In genomic region chr2:121596621-121597020, GRCm38 (mm10) we compare ENCODE assay signal across 20 mouse cellular contexts.
DNase-seq lines count a peak whose midpoint lies in the region; ATAC-seq and TF ChIP-seq lines count a peak whose summit lies in the region.
"Had no signal": no experiment of that assay in that cellular context is flagged by ENCODE, and none has a peak within 500 bp of the region (broad histone marks: within the 10 kb centered on the region; RNA-seq: fewer than 3 reads in every experiment).

No protein-coding gene starts in this region.

- H3K4me1 ChIP-seq in hindbrain, postnatal 0 days (ENCODE audit: insufficient read depth, low read length), result no peaks in the 10 kb centered on the region; the same call in 1 of the 2 replicates
- peaks cover 17% of the 10 kb centered on the region for H3K4me1 ChIP-seq in hindbrain, embryonic 12.5 days
- peaks cover 6% of the 10 kb centered on the region for H3K4me1 ChIP-seq in testis, adult 2 months (ENCODE audit: control insufficient read depth, insufficient read depth, low read length)
- H3K4me1 ChIP-seq in forebrain, embryonic 10.5 days, result peaks cover 37% of the 10 kb centered on the region

- H3K4me3 ChIP-seq in hindbrain, postnatal 0 days (ENCODE audit: low read length), result no peak overlapping the region
- no peak overlapping the region for H3K4me3 ChIP-seq in hindbrain, embryonic 12.5 days
- H3K4me3 ChIP-seq in testis, adult 2 months (ENCODE audit: control insufficient read depth, low read depth, low read length), result no peak overlapping the region
- no peak overlapping the region for H3K4me3 ChIP-seq in forebrain, embryonic 10.5 days
- H3K4me3 ChIP-seq: embryonic facial prominence, embryonic 10.5 days; heart, embryonic 15.5 days; limb, embryonic 15.5 days; neural tube, embryonic 12.5 days had no signal

- TF ChIP-seq CTCF in hindbrain, postnatal 0 days (IDR thresholded peaks at IDR 0.05; ENCODE audit: low read depth), result peak; percentile 10; the same call in 1 of the 2 replicates
- TF ChIP-seq CTCF in testis, adult 2 months (IDR thresholded peaks at IDR 0.05; ENCODE audit: control insufficient read depth, insufficient read depth, insufficient replicate concordance, low read depth, low read length), result peak; percentile 16; the same call in 1 of the 2 replicates

- no peaks in the 10 kb centered on the region for H3K9me3 ChIP-seq in hindbrain, postnatal 0 days (ENCODE audit: low read length)
- no peaks in the 10 kb centered on the region for H3K9me3 ChIP-seq in hindbrain, embryonic 12.5 days (replicated peaks)
- H3K9me3 ChIP-seq in forebrain, embryonic 10.5 days, result no peaks in the 10 kb centered on the region
- H3K9me3 ChIP-seq: embryonic facial prominence, embryonic 10.5 days; G1E; heart, embryonic 15.5 days; limb, embryonic 15.5 days; neural tube, embryonic 12.5 days had no signal

- H3K36me3 ChIP-seq in hindbrain, postnatal 0 days (ENCODE audit: insufficient read depth, low read length), result no peaks in the 10 kb centered on the region
- no peaks in the 10 kb centered on the region for H3K36me3 ChIP-seq in hindbrain, embryonic 12.5 days
- H3K36me3 ChIP-seq in testis, adult 2 months (ENCODE audit: control insufficient read depth, insufficient read depth, low read length), result no peaks in the 10 kb centered on the region
- H3K36me3 ChIP-seq in forebrain, embryonic 10.5 days (replicated peaks), result no peaks in the 10 kb centered on the region
- H3K36me3 ChIP-seq: embryonic facial prominence, embryonic 10.5 days; G1E; heart, embryonic 15.5 days; limb, embryonic 15.5 days; neural tube, embryonic 12.5 days had no signal

- no peaks in the 10 kb centered on the region for H3K27me3 ChIP-seq in hindbrain, postnatal 0 days (ENCODE audit: insufficient read depth, low read length)
- H3K27me3 ChIP-seq in hindbrain, embryonic 12.5 days, result no peaks in the 10 kb centered on the region
- H3K27me3 ChIP-seq in testis, adult 2 months (ENCODE audit: control insufficient read depth, insufficient read depth, low read length), result no peaks in the 10 kb centered on the region
- no peaks in the 10 kb centered on the region for H3K27me3 ChIP-seq in forebrain, embryonic 10.5 days (ENCODE audit: poor library complexity, severe bottlenecking)
- H3K27me3 ChIP-seq: heart, embryonic 15.5 days; limb, embryonic 15.5 days had no signal

- H3K4me2 ChIP-seq in hindbrain, postnatal 0 days (ENCODE audit: low read depth, low read length), result no peak overlapping the region
- H3K4me2 ChIP-seq in hindbrain, embryonic 12.5 days (replicated peaks), result no peak overlapping the region
- H3K4me2 ChIP-seq: heart, embryonic 15.5 days; hindbrain, embryonic 14.5 days; limb, embryonic 15.5 days; neural tube, embryonic 12.5 days had no signal

- no peak overlapping the region for H3K27ac ChIP-seq in hindbrain, postnatal 0 days
- H3K27ac ChIP-seq in hindbrain, embryonic 12.5 days, result no peak overlapping the region
- H3K27ac ChIP-seq in testis, adult 2 months (ENCODE audit: control insufficient read depth, insufficient read depth, low read depth, low read length), result no peak overlapping the region
- H3K27ac ChIP-seq in forebrain, embryonic 10.5 days, result no peak overlapping the region
- H3K27ac ChIP-seq: embryonic facial prominence, embryonic 10.5 days; heart, embryonic 15.5 days; hindbrain, embryonic 14.5 days; limb, embryonic 15.5 days; neural tube, embryonic 12.5 days had no signal

- 81% methylated on average over 2 of the region's 2 CpGs for WGBS in hindbrain, postnatal 0 days
- WGBS in hindbrain, embryonic 12.5 days, result 89% methylated on average over 2 of the region's 2 CpGs
- WGBS in forebrain, embryonic 10.5 days, result 88% methylated on average over 2 of the region's 2 CpGs

- no peak for ATAC-seq in hindbrain, postnatal 0 days
- ATAC-seq in hindbrain, embryonic 12.5 days (ENCODE audit: low FRiP score), result no peak

- TF ChIP-seq POLR2A in testis, adult 2 months (IDR thresholded peaks at IDR 0.05; ENCODE audit: control insufficient read depth, low read depth, low read length), result no peak

- no peak overlapping the region for H3K9ac ChIP-seq in hindbrain, postnatal 0 days (replicated peaks; ENCODE audit: low read length)
- H3K9ac ChIP-seq in hindbrain, embryonic 12.5 days, result no peak overlapping the region
- H3K9ac ChIP-seq: heart, embryonic 15.5 days; hindbrain, embryonic 14.5 days; limb, embryonic 15.5 days; neural tube, embryonic 12.5 days had no signal

- DNase-seq in hindbrain, postnatal 0 days (ENCODE audit: low spot score), result no peak
- DNase-seq in testis, postnatal 14 days (ENCODE audit: low spot score), result no peak
- DNase-seq in cerebellum, postnatal 10 days, result peak; percentile 68 to 73
- DNase-seq in retina, embryonic 14.5 days (ENCODE audit: low spot score), result no peak
- no peak for DNase-seq in forebrain, embryonic 10.5 days (ENCODE audit: extremely low spot score, low spot score)
- no peak for DNase-seq in left cerebral cortex, adult 9 months (ENCODE audit: low spot score in 2 of 2)
- DNase-seq: adrenal gland, postnatal 10 days; kidney, adult 18-20 months; kidney, postnatal 36 days; lung, adult 2 months; right cerebral cortex, postnatal 4 days; thymus, postnatal 14 days had no signal

Comparison
In these comparisons a context has a peak if more than half of its experiments do, and no peak if none do; other contexts are left out.
1. DNase-seq: peak in cerebellum, postnatal 10 days (2 of 2); none in hindbrain, postnatal 0 days (single experiment), testis, postnatal 14 days (single experiment), retina, embryonic 14.5 days (single experiment), forebrain, embryonic 10.5 days (single experiment) and left cerebral cortex, adult 9 months (0 of 2).